Mouse (Mus musculus): ENCODE data around the gene Umodl1.

Gene Umodl1

GRCm38 (mm10) chr17:30954340-30954739 lies at the start of gene Umodl1:
Umodl1 (plus strand) TSS chr17:30954640.
- no peak for DNase-seq

- DNase-seq = no peak
Measured at GRCm38 (mm10) chr17:30907577-30907976, 46.9 kb upstream of the Umodl1 start.

GRCm38 (mm10) chr17:30910866-30911731 lies 43.3 kb upstream of the Umodl1 start:
- DNase-seq = peak; percentile 37 to 40

- DNase-seq = no peak
Measured at GRCm38 (mm10) chr17:30911732-30912088, 42.7 kb upstream of the Umodl1 start.

GRCm38 (mm10) chr17:30912536-30912935 lies 41.9 kb upstream of the Umodl1 start:
- DNase-seq = no peak

- no peak for DNase-seq
Measured at GRCm38 (mm10) chr17:30914264-30914663, 40.2 kb upstream of the Umodl1 start.

GRCm38 (mm10) chr17:30923566-30923965 lies 30.9 kb upstream of the Umodl1 start:
- no peak for DNase-seq

- no peak for DNase-seq
Measured at GRCm38 (mm10) chr17:30930827-30931226, 23.6 kb upstream of the Umodl1 start.

GRCm38 (mm10) chr17:30932836-30933235 lies 21.6 kb upstream of the Umodl1 start:
- no peak for DNase-seq

- no peak for DNase-seq
Measured at GRCm38 (mm10) chr17:30935301-30935700, 19.1 kb upstream of the Umodl1 start.

- DNase-seq = no peak
Measured at GRCm38 (mm10) chr17:30938554-30938953, 15.9 kb upstream of the Umodl1 start.

- DNase-seq = no peak
Measured at GRCm38 (mm10) chr17:30948382-30948781, 6.1 kb upstream of the Umodl1 start.

GRCm38 (mm10) chr17:30950780-30951179 lies 3.7 kb upstream of the Umodl1 start:
- DNase-seq = peak; percentile 62 to 71

- no peak for DNase-seq
Measured at GRCm38 (mm10) chr17:30951600-30951999, 2.8 kb upstream of the Umodl1 start.

GRCm38 (mm10) chr17:30961936-30962592 lies 7.6 kb downstream of the Umodl1 start:
- no peak for DNase-seq

- DNase-seq = no peak
Measured at GRCm38 (mm10) chr17:30962880-30963279, 8.4 kb downstream of the Umodl1 start.

- no peak for DNase-seq
Measured at GRCm38 (mm10) chr17:30969983-30970382, 15.5 kb downstream of the Umodl1 start.

- DNase-seq = no peak
Measured at GRCm38 (mm10) chr17:30971877-30972276, 17.4 kb downstream of the Umodl1 start.

GRCm38 (mm10) chr17:30973332-30973731 lies 18.9 kb downstream of the Umodl1 start:
- no peak for DNase-seq

- DNase-seq = no peak
Measured at GRCm38 (mm10) chr17:30977290-30977689, 22.9 kb downstream of the Umodl1 start.

- no peak for DNase-seq
Measured at GRCm38 (mm10) chr17:30978556-30978955, 24.1 kb downstream of the Umodl1 start.

- no peak for DNase-seq
Measured at GRCm38 (mm10) chr17:30983521-30983920, 29.1 kb downstream of the Umodl1 start.

GRCm38 (mm10) chr17:30990254-30990653 lies 35.8 kb downstream of the Umodl1 start:
- DNase-seq = peak; percentile 13 to 27

- DNase-seq = no peak
Measured at GRCm38 (mm10) chr17:30996296-30996695, 41.9 kb downstream of the Umodl1 start.

All from cerebellum, adult 18-20 months (tissue).